Mouse (Mus musculus) embryo, embryonic 9.5 days (tissue): ENCODE data around the gene Gm17267.
"Not testable (repeated sequence)": the region's sequence is repeated elsewhere in the genome, so short reads cannot be mapped to it uniquely, and the experiment has no call there.

Experiments used
- DNase-seq: peaks from one replicate; pipeline ENCODE4 v3.0.0-alpha.2; 2017; ENCODE audit errors: extremely low spot score

Gm17267 gene

DNA sequence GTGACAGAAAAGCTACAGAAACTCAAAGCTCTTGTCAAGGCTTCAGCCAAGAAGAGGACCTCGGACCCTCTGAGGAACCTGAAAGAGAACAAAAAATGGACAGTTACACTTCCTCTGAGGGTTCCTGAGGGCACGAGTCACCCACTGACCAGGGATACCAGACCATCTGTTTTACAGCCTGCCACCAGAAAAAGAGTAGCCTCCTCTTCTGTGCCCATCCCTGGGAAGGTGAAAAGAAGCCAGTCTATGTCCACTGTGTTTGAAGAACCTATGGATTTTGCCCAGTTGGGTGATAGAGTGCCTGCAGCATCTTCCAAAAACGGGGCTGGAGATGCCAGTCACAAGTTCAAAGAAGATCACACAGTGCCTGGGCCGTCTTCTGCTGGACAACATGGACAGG lies at the start of gene Gm17267:
Gene Gm17267, plus strand, starts transcription at position 301 of the 400 bp plus-strand sequence.
- DNase-seq, result not testable (repeated sequence)
